Mouse (Mus musculus) MEL (cell line): Measurements from ENCODE around the gene Fmnl2. TPM values are rescaled to one million over a fixed set of nuclear protein-coding genes. Genes with fewer than 3 reads are reported as not detected.

Experiments
- DNase-seq: peaks from one replicate; pipeline ENCODE4 v3.0.0; 2011; ENCODE audit warnings: low read depth, low spot score
- H3K27ac ChIP-seq: 2 replicates; pipeline ENCODE4 v1.5.1; 2012; ENCODE audit warnings: low read depth, mild to moderate bottlenecking, control low read depth, low read length, moderate library complexity; ENCODE audit not compliant: control insufficient read depth
- H3K27me3 ChIP-seq, 2 experiments: fragments of 150-350 bp in 1 of 2; sonication (generic) in 1 of 2; 2 replicates each; pipeline ENCODE4 v1.6.1; 2012; ENCODE audit warnings: low read length in 2 of 2, mild to moderate bottlenecking in 2 of 2, improper control_type of control experiment in 1 of 2, moderate library complexity in 1 of 2; ENCODE audit not compliant: insufficient read depth in 2 of 2, control insufficient read depth in 1 of 2
- H3K36me3 ChIP-seq, 2 experiments: 2 replicates each; pipeline ENCODE4 v1.6.1; 2012 to 2014; ENCODE audit warnings: low read length in 2 of 2, improper control_type of control experiment in 1 of 2, inconsistent platforms in 1 of 2, mild to moderate bottlenecking in 1 of 2; ENCODE audit not compliant: insufficient read depth in 2 of 2, control insufficient read depth in 1 of 2
- H3K4me1 ChIP-seq, 2 experiments: fragments of 150-350 bp in 1 of 2; sonication (generic) in 1 of 2; 2 replicates each; pipeline ENCODE4 v1.6.1; 2012; ENCODE audit warnings: low read length in 2 of 2, improper control_type of control experiment in 1 of 2, mild to moderate bottlenecking in 1 of 2; ENCODE audit not compliant: insufficient read depth in 2 of 2, control insufficient read depth in 1 of 2
- H3K4me3 ChIP-seq, 2 experiments: fragments of 150-350 bp in 1 of 2; sonication (generic) in 1 of 2; 2 replicates each; pipeline ENCODE4 v1.5.1; 2012; ENCODE audit warnings: low read depth in 2 of 2, low read length in 2 of 2, mild to moderate bottlenecking in 2 of 2, moderate library complexity in 2 of 2, control low read depth in 1 of 2, improper control_type of control experiment in 1 of 2; ENCODE audit not compliant: control insufficient read depth in 1 of 2, insufficient read depth in 1 of 2
- H3K79me2 ChIP-seq: 2 replicates; pipeline ENCODE4 v1.6.1; 2012; ENCODE audit warnings: mild to moderate bottlenecking, low read length, moderate library complexity; ENCODE audit not compliant: control insufficient read depth, poor library complexity, insufficient read depth
- H3K9ac ChIP-seq: 2 replicates; pipeline ENCODE4 v1.6.1; 2012; ENCODE audit warnings: low read depth, mild to moderate bottlenecking, control low read depth, low read length, moderate library complexity; ENCODE audit not compliant: control insufficient read depth, poor library complexity, severe bottlenecking
- H3K9me3 ChIP-seq: fragments of 150-350 bp; sonication (generic); replicated peaks from 2 replicates; pipeline ENCODE4 v1.6.1; 2012; ENCODE audit warnings: mild to moderate bottlenecking, low read length, improper control_type of control experiment, moderate library complexity; ENCODE audit not compliant: insufficient read depth
- CHD1 ChIP-seq: IDR thresholded peaks from 2 replicates; pipeline ENCODE4 v1.6.1; 2012; ENCODE audit warnings: low read depth, mild to moderate bottlenecking, inconsistent platforms, low read length, improper control_type of control experiment
- E2F4 ChIP-seq: IDR thresholded peaks from 2 replicates; pipeline ENCODE4 v1.6.1; 2011; ENCODE audit warnings: low read depth, low read length, improper control_type of control experiment, borderline replicate concordance
- EP300 ChIP-seq, 2 experiments: IDR thresholded peaks; 2 replicates each; pipeline ENCODE4 v1.6.1; 2011; ENCODE audit warnings: improper control_type of control experiment in 2 of 2, low read length in 2 of 2, low read depth in 1 of 2, mild to moderate bottlenecking in 1 of 2
- GATA1 ChIP-seq: IDR thresholded peaks from 2 replicates; pipeline ENCODE4 v1.6.1; 2011; ENCODE audit warnings: low read depth, low read length, improper control_type of control experiment
- HCFC1 ChIP-seq: IDR thresholded peaks from 2 replicates; pipeline ENCODE4 v1.6.1; 2012; ENCODE audit warnings: low read depth, mild to moderate bottlenecking, inconsistent platforms, low read length, improper control_type of control experiment, moderate library complexity
- MAX ChIP-seq: IDR thresholded peaks from 2 replicates; pipeline ENCODE4 v1.6.1; 2011; ENCODE audit warnings: low read length, improper control_type of control experiment
- MEF2A ChIP-seq: IDR thresholded peaks from 2 replicates; pipeline ENCODE4 v1.6.1; 2014; ENCODE audit warnings: low read depth, mild to moderate bottlenecking, inconsistent platforms, low read length, improper control_type of control experiment; ENCODE audit not compliant: poor library complexity, insufficient replicate concordance, severe bottlenecking; ENCODE audit errors: extremely low read depth
- MXI1 ChIP-seq: IDR thresholded peaks from 2 replicates; pipeline ENCODE4 v1.6.1; 2011; ENCODE audit warnings: mild to moderate bottlenecking, low read depth, low read length, improper control_type of control experiment
- NRF1 ChIP-seq: IDR thresholded peaks from 2 replicates; pipeline ENCODE4 v1.6.1; 2014; ENCODE audit warnings: low read depth, mild to moderate bottlenecking, inconsistent platforms, low read length, improper control_type of control experiment, moderate library complexity; ENCODE audit not compliant: poor library complexity, insufficient read depth, severe bottlenecking
- RAD21 ChIP-seq: IDR thresholded peaks from 2 replicates; pipeline ENCODE4 v1.6.1; 2011; ENCODE audit warnings: mild to moderate bottlenecking, low read depth, low read length, improper control_type of control experiment
- RCOR1 ChIP-seq: IDR thresholded peaks from 2 replicates; pipeline ENCODE4 v1.6.1; 2012; ENCODE audit warnings: low read depth, mild to moderate bottlenecking, inconsistent platforms, low read length, improper control_type of control experiment
- TAL1 ChIP-seq: IDR thresholded peaks from 2 replicates; pipeline ENCODE4 v1.6.1; 2012; ENCODE audit warnings: mild to moderate bottlenecking, inconsistent platforms, low read length, moderate library complexity, mixed read lengths
- USF2 ChIP-seq, 2 experiments: IDR thresholded peaks; 2 replicates each; pipeline ENCODE4 v1.6.1; 2011 to 2012; ENCODE audit warnings: improper control_type of control experiment in 2 of 2, low read length in 2 of 2, borderline replicate concordance in 1 of 2, inconsistent platforms in 1 of 2, low read depth in 1 of 2, mild to moderate bottlenecking in 1 of 2; ENCODE audit not compliant: insufficient read depth in 1 of 2
- ZMIZ1 ChIP-seq: IDR thresholded peaks from 2 replicates; pipeline ENCODE4 v1.6.1; 2012; ENCODE audit warnings: low read depth, mild to moderate bottlenecking, inconsistent platforms, low read length, improper control_type of control experiment, moderate library complexity
- polyA plus RNA-seq, 2 experiments: library from polyadenylated mRNA; stranded (reverse) in 1 of 2; unstranded in 1 of 2; fragments of >175 nt in 1 of 2; fragments of >200 nt in 1 of 2; gene quantifications; 2 replicates each; pipeline versions ENCODE4 v1.2.1 to v1.2.4; 2012; ENCODE audit warnings: low replicate concordance in 2 of 2, low read depth in 1 of 2; ENCODE audit not compliant: insufficient read length in 2 of 2, insufficient read depth in 1 of 2, missing spikeins in 1 of 2
- total RNA-seq: library from RNA; depleted of rRNA; stranded (reverse); fragments of 300-350 nt; gene quantifications from 2 replicates; pipeline ENCODE4 v1.2.3, GENCODE M21; 2012

The Fmnl2 gene
- total and polyA plus RNA-seq, 3 experiments: not detected

DNA sequence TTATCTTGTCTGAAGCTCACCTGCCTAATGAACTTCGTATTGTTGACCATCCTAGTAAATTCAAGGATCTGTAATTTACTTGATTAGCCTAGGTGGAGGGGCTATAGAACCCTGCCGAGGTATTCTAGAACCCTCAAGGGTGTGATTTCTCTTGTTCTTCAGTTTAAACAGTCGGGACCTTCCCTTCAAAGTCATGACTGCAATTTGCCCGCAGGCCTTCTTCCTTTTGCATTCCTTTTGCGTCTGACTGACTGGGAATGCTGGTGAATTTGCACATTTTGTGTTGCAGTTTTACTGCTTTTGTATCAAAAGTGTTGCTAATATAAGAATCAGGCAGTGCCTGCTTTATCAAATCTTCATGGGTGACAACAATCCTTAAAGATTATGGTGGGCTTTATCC, 46.9 kb downstream of the Fmnl2 start (continued):
- TF ChIP-seq MAX: no peak
- TF ChIP-seq, all 39 proteins: peak for 0

DNA sequence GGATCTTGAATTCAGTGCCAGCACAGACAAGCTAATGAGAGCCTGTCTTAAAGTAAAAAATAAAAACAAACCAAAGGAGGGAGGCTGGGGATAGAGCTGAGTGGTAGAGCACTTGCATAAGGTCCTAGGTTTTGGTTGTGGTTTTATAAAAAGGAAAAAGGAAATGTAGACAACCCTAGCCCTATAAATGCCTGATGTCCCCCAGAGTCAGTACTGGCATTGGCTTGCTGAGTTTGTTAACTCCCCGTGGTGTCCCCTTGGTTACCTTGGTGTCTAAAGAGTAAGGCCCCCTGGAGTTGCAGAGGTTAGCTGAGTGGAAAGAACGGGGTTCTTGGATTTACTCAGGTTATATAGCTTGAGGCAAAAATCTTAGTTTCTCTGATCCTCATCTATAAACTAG, 55.7 kb downstream of the Fmnl2 start:
- Histone ChIP-seq H3K9ac (no peak overlapping the region), H3K4me3 (no peak overlapping the region), H3K36me3 (no peaks in the 10 kb centered on the region), H3K27me3 (no peaks in the 10 kb centered on the region), H3K27ac (no peak overlapping the region), H3K4me1 (no peaks in the 10 kb centered on the region), H3K9me3 (no peaks in the 10 kb centered on the region), H3K79me2 (no peaks in the 10 kb centered on the region)
- no peak for DNase-seq
- TF ChIP-seq RAD21: no peak

GRCm38 (mm10) chr2:52913746-52914145, 56.1 kb downstream of the Fmnl2 start:
- H3K27me3 ChIP-seq: no peaks in the 10 kb centered on the region
- no peak overlapping the region for H3K9ac ChIP-seq
- no peak for DNase-seq
- H3K4me1 ChIP-seq: no peaks in the 10 kb centered on the region
- H3K4me3 ChIP-seq: no peak overlapping the region
- H3K9me3 ChIP-seq: no peaks in the 10 kb centered on the region
- H3K27ac ChIP-seq: no peak overlapping the region
- H3K79me2 ChIP-seq: no peaks in the 10 kb centered on the region
- H3K36me3 ChIP-seq: no peaks in the 10 kb centered on the region
- TF ChIP-seq NRF1 (no peak), MXI1 (no peak), CHD1 (no peak), EP300 (IDR thresholded peaks at IDR 0.05; ENCODE audit: low read depth in 1 of 2, low read length in 2 of 2) (no peak), MAX (no peak), ZMIZ1 (no peak)

DNA sequence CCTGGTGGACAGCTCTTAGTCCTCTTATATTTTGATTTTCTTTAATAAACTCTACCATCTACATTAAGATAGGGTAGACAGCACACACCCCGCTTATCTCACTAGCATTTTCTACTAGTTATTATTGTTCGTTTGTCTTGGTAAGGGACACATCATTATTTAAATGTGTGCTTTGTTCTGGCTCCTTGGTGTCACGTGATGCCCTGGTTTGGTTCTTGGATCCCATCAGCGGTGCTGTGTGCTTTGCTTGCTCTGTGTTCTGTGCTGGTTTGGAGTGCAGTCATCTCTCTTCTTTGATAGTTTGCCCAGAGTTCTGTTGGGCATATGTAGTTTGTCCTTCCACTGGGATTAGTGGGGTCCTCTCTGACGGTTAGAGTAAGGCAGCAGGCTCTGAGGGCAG, 57.9 kb downstream of the Fmnl2 start:
- Histone ChIP-seq H3K27me3 (no peaks in the 10 kb centered on the region), H3K36me3 (no peaks in the 10 kb centered on the region), H3K79me2 (no peaks in the 10 kb centered on the region), H3K9me3 (no peaks in the 10 kb centered on the region), H3K27ac (no peak overlapping the region), H3K4me3 (no peak overlapping the region), H3K9ac (no peak overlapping the region), H3K4me1 (no peaks in the 10 kb centered on the region)
- no peak for DNase-seq
- TF ChIP-seq TAL1 (no peak), RCOR1 (no peak), HCFC1 (no peak), USF2 (IDR thresholded peaks at IDR 0.05; ENCODE audit: borderline replicate concordance in 1 of 2, insufficient read depth in 1 of 2, low read depth in 1 of 2, low read length in 2 of 2) (no peak), MAX (no peak), EP300 (IDR thresholded peaks at IDR 0.05; ENCODE audit: low read depth in 1 of 2, low read length in 2 of 2) (no peak), MEF2A (no peak), ZMIZ1 (no peak), GATA1 (no peak), E2F4 (no peak)
